Mouse (Mus musculus) midbrain, embryonic 15.5 days (tissue): ENCODE measurements around the gene Zfp365. TPM values are rescaled to one million over a fixed set of nuclear protein-coding genes. Genes with fewer than 3 reads are reported as not detected.

Experiments used
- ATAC-seq: fragments of 200-750 bp; cut with Nextera tagmentation; replicated peaks from 2 replicates; pipeline ENCODE4 v1.8.0; 2017; ENCODE audit warnings: moderate TSS enrichment
- H3K27ac ChIP-seq: fragments of 300-500 bp; sonication (generic); 2 replicates; pipeline ENCODE4 v1.5.1; 2015; ENCODE audit warnings: mild to moderate bottlenecking, inconsistent platforms
- H3K27me3 ChIP-seq: fragments of 300-500 bp; sonication (generic); replicated peaks from 2 replicates; pipeline ENCODE4 v1.6.1; 2015; ENCODE audit warnings: inconsistent platforms
- H3K36me3 ChIP-seq: fragments of 300-500 bp; sonication (generic); replicated peaks from 2 replicates; pipeline ENCODE4 v1.6.1; 2015; ENCODE audit warnings: inconsistent platforms
- H3K4me1 ChIP-seq: fragments of 300-500 bp; sonication (generic); 2 replicates; pipeline ENCODE4 v1.6.1; 2015; ENCODE audit warnings: inconsistent platforms
- H3K4me2 ChIP-seq: fragments of 300-500 bp; sonication (generic); 2 replicates; pipeline ENCODE4 v1.6.1; 2015; ENCODE audit warnings: inconsistent platforms, mild to moderate bottlenecking, moderate library complexity
- H3K4me3 ChIP-seq: fragments of 300-500 bp; sonication (generic); 2 replicates; pipeline ENCODE4 v1.5.1; 2015; ENCODE audit warnings: mild to moderate bottlenecking, inconsistent platforms
- H3K9ac ChIP-seq: fragments of 300-500 bp; sonication (generic); 2 replicates; pipeline ENCODE4 v1.6.1; 2015; ENCODE audit warnings: mild to moderate bottlenecking, inconsistent platforms
- H3K9me3 ChIP-seq: fragments of 300-500 bp; sonication (generic); 2 replicates; pipeline ENCODE4 v1.6.1; 2016; ENCODE audit warnings: inconsistent platforms
- WGBS: fragments of 180-500 bp; shearing (Covaris S2); methylation state at CpG from one replicate; pipeline ENCODE4 v1.1.7; 2015; ENCODE audit warnings: mixed read lengths; 5-methylcytosine and 5-hydroxymethylcytosine counted together
- polyA plus RNA-seq: library from polyadenylated mRNA; unstranded; fragments of >200 nt; fragmentation: Nextera tagmentation; extraction: Ambion mirVana; gene quantifications from 2 replicates; pipeline ENCODE4 v1.2.1, GENCODE M21; 2015

Gene Zfp365
- polyA plus RNA-seq, 1 experiment from 2014 or later, result 5.8 TPM

GRCm38 (mm10) chr10:67862331-67862730 lies 50.1 kb downstream of the Zfp365 start:
- Histone ChIP-seq H3K36me3 (no peaks in the 10 kb centered on the region), H3K27ac (no peak overlapping the region), H3K27me3 (no peaks in the 10 kb centered on the region), H3K4me2 (no peak overlapping the region), H3K9ac (no peak overlapping the region), H3K9me3 (no peaks in the 10 kb centered on the region), H3K4me3 (no peak overlapping the region), H3K4me1 (no peaks in the 10 kb centered on the region)
- WGBS, result 13% methylated on average over 7 of the region's 7 CpGs
- ATAC-seq, result no peak; the same call in 1 of the 2 replicates

DNA sequence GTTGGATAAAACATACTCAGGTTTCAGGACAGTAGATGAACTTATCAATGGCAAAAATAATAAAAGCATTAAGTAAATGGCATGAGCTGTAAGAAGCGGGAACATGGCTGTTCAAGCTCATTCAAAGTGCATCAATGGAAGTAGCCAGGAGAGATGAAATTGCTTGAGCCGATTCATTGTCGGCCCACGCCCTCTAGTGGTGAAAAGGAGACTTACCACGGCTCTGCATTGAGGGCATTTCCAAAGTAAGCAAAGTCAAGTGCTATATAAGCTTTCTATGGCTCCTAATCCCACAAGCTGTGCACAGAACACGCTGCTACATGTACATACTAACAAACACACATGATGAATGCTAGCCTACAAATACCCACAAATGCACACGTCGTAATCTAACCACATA lies 53.6 kb downstream of the Zfp365 start:
- WGBS, result 16% methylated on average over 8 of the region's 8 CpGs
- peak; percentile 59 for ATAC-seq
- no peaks in the 10 kb centered on the region for H3K9me3 ChIP-seq
- no peaks in the 10 kb centered on the region for H3K36me3 ChIP-seq
- no peak overlapping the region for H3K4me3 ChIP-seq
- H3K9ac ChIP-seq, result no peak overlapping the region
- H3K27me3 ChIP-seq, result no peaks in the 10 kb centered on the region
- no peak overlapping the region for H3K4me2 ChIP-seq
- H3K4me1 ChIP-seq, result no peaks in the 10 kb centered on the region
- H3K27ac ChIP-seq, result no peak overlapping the region

- no peak overlapping the region for H3K9ac ChIP-seq
- no peaks in the 10 kb centered on the region for H3K4me1 ChIP-seq
- no peak overlapping the region for H3K4me3 ChIP-seq
- no peaks in the 10 kb centered on the region for H3K9me3 ChIP-seq
- H3K27me3 ChIP-seq, result no peaks in the 10 kb centered on the region
- H3K36me3 ChIP-seq, result no peaks in the 10 kb centered on the region
- ATAC-seq, result no peak
- no peak overlapping the region for H3K27ac ChIP-seq
- 84% methylated on average over 4 of the region's 4 CpGs for WGBS
- H3K4me2 ChIP-seq, result no peak overlapping the region
These were observed 54.9 kb downstream of the Zfp365 start for GRCm38 (mm10) chr10:67857561-67857906.

- Histone ChIP-seq H3K4me1 (no peaks in the 10 kb centered on the region), H3K4me3 (no peak overlapping the region), H3K9ac (no peak overlapping the region), H3K36me3 (no peaks in the 10 kb centered on the region), H3K27ac (no peak overlapping the region), H3K27me3 (no peaks in the 10 kb centered on the region), H3K4me2 (no peak overlapping the region), H3K9me3 (no peaks in the 10 kb centered on the region)
- ATAC-seq, result no peak
- WGBS, result 91% methylated on average over 14 of the region's 14 CpGs
These were observed 55.5 kb downstream of the Zfp365 start for GRCm38 (mm10) chr10:67856791-67857560.

DNA sequence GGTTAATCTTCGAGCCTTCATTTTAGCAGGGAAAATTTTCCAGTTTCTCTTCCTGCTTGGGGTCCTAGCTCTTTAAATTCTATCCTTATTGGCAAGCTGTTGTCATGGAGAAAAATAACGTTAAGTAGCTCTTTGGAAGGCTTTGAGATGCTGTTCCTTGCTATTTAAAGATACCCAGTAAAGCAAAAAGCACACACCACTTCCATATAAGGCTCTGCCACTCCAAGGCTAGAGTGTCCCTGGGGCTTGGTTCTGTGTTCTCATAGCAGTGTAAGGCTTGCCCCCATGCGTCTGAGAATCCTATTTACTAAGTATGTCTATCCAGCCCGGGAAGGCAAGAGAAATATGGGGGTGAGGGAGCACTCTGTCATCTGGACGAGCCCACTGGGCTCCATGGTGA lies 56.7 kb downstream of the Zfp365 start:
- Histone ChIP-seq H3K27ac (no peak overlapping the region), H3K36me3 (no peaks in the 10 kb centered on the region), H3K4me1 (no peaks in the 10 kb centered on the region), H3K27me3 (no peaks in the 10 kb centered on the region), H3K9ac (no peak overlapping the region), H3K9me3 (no peaks in the 10 kb centered on the region), H3K4me2 (no peak overlapping the region), H3K4me3 (no peak overlapping the region)
- WGBS, result 60% methylated on average over 5 of the region's 5 CpGs
- no peak for ATAC-seq

DNA sequence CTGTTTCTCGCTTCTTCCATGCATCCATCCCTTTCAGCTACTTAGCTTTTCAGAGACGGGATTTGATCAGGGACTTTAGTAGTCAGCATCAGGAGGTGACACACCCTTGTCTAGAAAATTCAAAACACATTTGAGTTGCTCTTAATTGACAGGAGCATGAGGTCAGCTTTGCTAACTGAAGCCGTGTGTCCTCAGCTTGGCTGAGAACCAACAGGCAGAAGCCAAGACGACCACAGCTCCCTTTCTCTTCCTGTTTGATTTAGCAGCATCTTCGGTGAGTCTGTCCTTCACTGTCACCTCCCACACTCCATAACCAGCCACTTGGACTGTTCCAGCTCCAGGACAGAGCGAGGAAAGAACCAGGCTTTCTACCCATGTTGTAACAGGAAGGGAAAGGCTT lies 60.1 kb downstream of the Zfp365 start:
- WGBS, result 79% methylated on average over 6 of the region's 6 CpGs
- no peak overlapping the region for H3K4me3 ChIP-seq
- H3K4me1 ChIP-seq, result no peaks in the 10 kb centered on the region
- no peaks in the 10 kb centered on the region for H3K27me3 ChIP-seq
- no peaks in the 10 kb centered on the region for H3K9me3 ChIP-seq
- no peak for ATAC-seq
- H3K4me2 ChIP-seq, result no peak overlapping the region
- H3K27ac ChIP-seq, result no peak overlapping the region
- H3K36me3 ChIP-seq, result no peaks in the 10 kb centered on the region
- H3K9ac ChIP-seq, result no peak overlapping the region

DNA sequence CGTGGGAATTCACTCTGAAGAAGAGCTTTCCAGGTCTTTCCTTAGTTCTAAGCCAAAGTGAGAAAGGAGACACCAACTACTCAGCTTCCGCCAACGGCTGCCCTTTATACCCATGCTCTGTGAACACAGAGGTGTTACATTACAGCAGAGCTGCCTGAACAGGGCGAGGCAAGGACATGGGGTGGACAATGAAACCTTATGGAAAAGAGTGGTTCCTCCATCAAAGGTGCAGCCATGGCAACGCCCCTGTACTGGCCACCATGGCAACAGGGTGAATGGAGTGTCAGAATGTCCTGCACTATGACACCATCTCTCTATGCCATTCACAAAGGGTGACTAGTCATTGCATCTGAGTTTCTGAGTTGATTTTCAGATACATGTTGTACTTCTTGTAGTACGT lies 61.4 kb downstream of the Zfp365 start:
- Histone ChIP-seq H3K9ac (no peak overlapping the region), H3K9me3 (no peaks in the 10 kb centered on the region), H3K4me2 (no peak overlapping the region), H3K36me3 (no peaks in the 10 kb centered on the region), H3K4me3 (no peak overlapping the region), H3K27me3 (no peaks in the 10 kb centered on the region), H3K4me1 (no peaks in the 10 kb centered on the region), H3K27ac (no peak overlapping the region)
- no peak for ATAC-seq
- 52% methylated on average over 6 of the region's 6 CpGs for WGBS

- no peak for ATAC-seq
- Histone ChIP-seq H3K27ac (no peak overlapping the region), H3K27me3 (no peaks in the 10 kb centered on the region), H3K9ac (no peak overlapping the region), H3K4me2 (no peak overlapping the region), H3K36me3 (no peaks in the 10 kb centered on the region), H3K9me3 (no peaks in the 10 kb centered on the region), H3K4me1 (no peaks in the 10 kb centered on the region), H3K4me3 (no peak overlapping the region)
- whole genome bisulfite sequencing, result 79% methylated on average over 14 of the region's 14 CpGs
These were observed 66.3 kb downstream of the Zfp365 start for GRCm38 (mm10) chr10:67846016-67846650.

- Histone ChIP-seq H3K4me1 (no peaks in the 10 kb centered on the region), H3K4me2 (no peak overlapping the region), H3K4me3 (no peak overlapping the region), H3K27me3 (no peaks in the 10 kb centered on the region), H3K27ac (no peak overlapping the region), H3K9ac (no peak overlapping the region), H3K9me3 (no peaks in the 10 kb centered on the region), H3K36me3 (no peaks in the 10 kb centered on the region)
- 86% methylated on average over 10 of the region's 10 CpGs for WGBS
- no peak for ATAC-seq
These were observed 70.9 kb downstream of the Zfp365 start for GRCm38 (mm10) chr10:67841596-67841995.

- H3K27ac ChIP-seq, result no peak overlapping the region
- no peak overlapping the region for H3K9ac ChIP-seq
- 95% methylated on average over 4 of the region's 4 CpGs for WGBS
- H3K36me3 ChIP-seq, result no peaks in the 10 kb centered on the region
- H3K4me2 ChIP-seq, result no peak overlapping the region
- H3K4me3 ChIP-seq, result no peak overlapping the region
- no peaks in the 10 kb centered on the region for H3K4me1 ChIP-seq
- H3K27me3 ChIP-seq, result no peaks in the 10 kb centered on the region
- H3K9me3 ChIP-seq, result no peaks in the 10 kb centered on the region
- ATAC-seq, result no peak
These were observed 71.7 kb downstream of the Zfp365 start for GRCm38 (mm10) chr10:67840735-67841134.

DNA sequence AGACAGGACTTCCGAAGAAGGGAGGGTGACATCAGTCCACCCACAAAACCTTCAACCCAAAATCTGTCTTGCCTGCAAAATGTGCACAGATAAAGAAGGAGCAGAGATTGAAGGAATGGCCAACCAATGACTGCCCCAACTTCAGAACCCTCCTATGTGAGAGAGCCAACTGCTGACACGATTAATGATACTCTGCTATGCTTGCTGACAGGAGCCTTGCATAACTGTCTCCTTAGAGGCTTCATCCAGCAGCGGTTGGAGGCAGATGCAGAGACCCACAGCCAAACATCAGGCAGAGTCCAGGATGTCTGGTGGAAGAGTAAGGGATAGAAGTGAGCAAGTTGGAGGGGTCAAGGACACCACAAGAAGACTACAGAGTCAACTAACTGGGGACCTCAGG lies 73.3 kb downstream of the Zfp365 start:
- no peak for ATAC-seq
- H3K27me3 ChIP-seq, result no peaks in the 10 kb centered on the region
- H3K4me2 ChIP-seq, result no peak overlapping the region
- H3K9ac ChIP-seq, result no peak overlapping the region
- H3K27ac ChIP-seq, result no peak overlapping the region
- H3K4me1 ChIP-seq, result no peaks in the 10 kb centered on the region
- H3K4me3 ChIP-seq, result no peak overlapping the region
- no peaks in the 10 kb centered on the region for H3K36me3 ChIP-seq
- no peaks in the 10 kb centered on the region for H3K9me3 ChIP-seq
- 87% methylated on average over 3 of the region's 3 CpGs for WGBS

GRCm38 (mm10) chr10:67836426-67836825 lies 76.0 kb downstream of the Zfp365 start:
- H3K4me3 ChIP-seq, result no peak overlapping the region
- 86% methylated on average over 17 of the region's 17 CpGs for WGBS
- ATAC-seq, result no peak
- H3K36me3 ChIP-seq, result no peaks in the 10 kb centered on the region
- H3K27ac ChIP-seq, result no peak overlapping the region
- no peaks in the 10 kb centered on the region for H3K27me3 ChIP-seq
- H3K9me3 ChIP-seq, result no peaks in the 10 kb centered on the region
- no peak overlapping the region for H3K4me2 ChIP-seq
- H3K9ac ChIP-seq, result no peak overlapping the region
- H3K4me1 ChIP-seq, result no peaks in the 10 kb centered on the region
